Mouse (Mus musculus): ENCODE data around the gene Ptger1. TPM values are rescaled to one million over a fixed set of nuclear protein-coding genes. Genes with fewer than 3 reads are reported as not detected.
A peak's percentile ranks its signal among the peaks of the same experiment; 100 is the strongest.

The Ptger1 gene
- polyA plus RNA-seq, 2 experiments: 0.18 to 0.19 TPM

DNA sequence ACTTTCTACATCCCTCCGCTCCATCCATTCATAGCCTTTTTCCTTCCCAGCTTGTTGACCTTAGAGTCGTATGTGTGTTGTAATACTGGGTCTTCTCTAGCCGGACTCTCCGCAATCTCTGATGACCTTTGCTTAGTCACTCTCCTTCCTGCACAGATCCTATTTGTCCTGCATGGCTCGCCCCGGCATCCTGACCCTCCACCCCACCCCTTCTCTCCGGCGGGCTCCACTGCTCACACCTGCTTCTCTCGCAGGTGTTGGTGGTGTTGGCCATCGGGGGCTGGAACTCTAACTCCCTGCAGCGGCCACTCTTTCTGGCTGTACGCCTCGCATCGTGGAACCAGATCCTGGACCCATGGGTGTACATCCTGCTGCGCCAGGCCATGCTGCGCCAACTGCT lies 2.5 kb downstream of the Ptger1 start:
- no peaks in the 10 kb centered on the region for H3K9me3 ChIP-seq (ENCODE audit: control insufficient read depth, low read length)
- no peaks in the 10 kb centered on the region; a peak in 1 of 4 replicates for H3K4me1 ChIP-seq (replicated peaks; ENCODE audit: control insufficient read depth in 2 of 2, insufficient read depth in 2 of 2, low read length in 1 of 2)
- peak overlapping the region; percentile 55 for H3K4me2 ChIP-seq (ENCODE audit: low read depth)
- H3K27me3 ChIP-seq (ENCODE audit: control insufficient read depth, insufficient read depth, low read length): no peaks in the 10 kb centered on the region; the same call in 1 of the 2 replicates
- WGBS (ENCODE audit: insufficient replicate concordance): 77% methylated on average over 16 of the region's 16 CpGs
- ATAC-seq (ENCODE audit: insufficient read depth) (peak; percentile 18; the same call in 1 of the 2 replicates), DNase-seq (ENCODE audit: low read depth in 3 of 3, low spot score in 3 of 3) (no peak)
- H3K27ac ChIP-seq: no peak overlapping the region
- TF ChIP-seq CTCF (IDR thresholded peaks at IDR 0.05; ENCODE audit: low read depth) (no peak), EP300 (IDR thresholded peaks at IDR 0.05; ENCODE audit: low read depth) (no peak)
- H3K9ac ChIP-seq (replicated peaks): no peak overlapping the region
- no peaks in the 10 kb centered on the region; the same call in 1 of the 2 replicates for H3K36me3 ChIP-seq (replicated peaks; ENCODE audit: control insufficient read depth, insufficient read depth, low read depth)
- H3K4me3 ChIP-seq (ENCODE audit: insufficient read depth in 1 of 2, low read depth in 2 of 2, low read length in 2 of 2): no peak overlapping the region

DNA sequence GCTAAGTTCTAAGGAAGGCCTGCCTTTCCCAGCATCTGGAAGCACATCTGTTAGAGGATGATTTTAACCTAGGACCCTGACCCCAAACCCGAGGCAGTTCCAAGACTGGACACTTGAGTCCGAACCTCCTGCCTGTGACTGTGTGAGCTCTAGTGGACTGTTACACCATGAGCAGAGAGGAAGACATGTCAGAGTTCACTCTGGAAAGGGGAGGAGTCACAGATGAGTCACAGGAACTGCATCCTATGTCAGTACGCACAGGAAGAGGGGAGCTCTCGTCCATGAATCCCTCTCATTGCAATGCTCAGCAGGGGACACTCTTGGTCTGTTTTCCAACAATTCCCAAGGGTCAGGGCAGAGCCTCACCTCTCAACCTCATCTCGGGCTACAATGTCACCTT lies 6.5 kb downstream of the Ptger1 start:
- H3K4me2 ChIP-seq (ENCODE audit: low read depth): no peak overlapping the region
- no peaks in the 10 kb centered on the region; the same call in 1 of the 2 replicates for H3K36me3 ChIP-seq (replicated peaks; ENCODE audit: control insufficient read depth, insufficient read depth, low read depth)
- TF ChIP-seq EP300 (IDR thresholded peaks at IDR 0.05; ENCODE audit: low read depth) (no peak), CTCF (IDR thresholded peaks at IDR 0.05; ENCODE audit: low read depth) (no peak)

GRCm38 (mm10) chr8:83674497-83674896 lies 8.0 kb downstream of the Ptger1 start:
- ATAC-seq (ENCODE audit: insufficient read depth) (no peak), DNase-seq (ENCODE audit: low read depth in 3 of 3, low spot score in 3 of 3) (no peak)
- H3K9me3 ChIP-seq (ENCODE audit: control insufficient read depth, low read length): no peaks in the 10 kb centered on the region
- H3K36me3 ChIP-seq (replicated peaks; ENCODE audit: control insufficient read depth, insufficient read depth, low read depth): no peaks in the 10 kb centered on the region; the same call in 1 of the 2 replicates
- no peaks in the 10 kb centered on the region for H3K27me3 ChIP-seq (ENCODE audit: control insufficient read depth, insufficient read depth, low read length)
- H3K27ac ChIP-seq: no peak overlapping the region
- no peak overlapping the region for H3K4me3 ChIP-seq (ENCODE audit: insufficient read depth in 1 of 2, low read depth in 2 of 2, low read length in 2 of 2)
- H3K9ac ChIP-seq (replicated peaks): no peak overlapping the region
- no peaks in the 10 kb centered on the region for H3K4me1 ChIP-seq (replicated peaks; ENCODE audit: control insufficient read depth in 2 of 2, insufficient read depth in 2 of 2, low read length in 1 of 2)
- no peak overlapping the region for H3K4me2 ChIP-seq (ENCODE audit: low read depth)
- TF ChIP-seq EP300 (IDR thresholded peaks at IDR 0.05; ENCODE audit: low read depth) (no peak), CTCF (IDR thresholded peaks at IDR 0.05; ENCODE audit: low read depth) (no peak)
- 80% methylated on average over 5 of the region's 5 CpGs for WGBS (ENCODE audit: insufficient replicate concordance)

More for the DNA sequence above, 6.5 kb downstream of the Ptger1 start:
- H3K27ac ChIP-seq: no peak overlapping the region
- H3K4me1 ChIP-seq (replicated peaks; ENCODE audit: control insufficient read depth in 2 of 2, insufficient read depth in 2 of 2, low read length in 1 of 2): no peaks in the 10 kb centered on the region; a peak in 1 of 4 replicates
- DNase-seq (ENCODE audit: low read depth in 3 of 3, low spot score in 3 of 3) (no peak), ATAC-seq (ENCODE audit: insufficient read depth) (no peak)
- H3K4me3 ChIP-seq (ENCODE audit: insufficient read depth in 1 of 2, low read depth in 2 of 2, low read length in 2 of 2): no peak overlapping the region
- H3K9me3 ChIP-seq (ENCODE audit: control insufficient read depth, low read length): no peaks in the 10 kb centered on the region
- WGBS (ENCODE audit: insufficient replicate concordance): 70% methylated on average over 5 of the region's 5 CpGs
- H3K9ac ChIP-seq (replicated peaks): no peak overlapping the region
- no peaks in the 10 kb centered on the region; the same call in 1 of the 2 replicates for H3K27me3 ChIP-seq (ENCODE audit: control insufficient read depth, insufficient read depth, low read length)

DNA sequence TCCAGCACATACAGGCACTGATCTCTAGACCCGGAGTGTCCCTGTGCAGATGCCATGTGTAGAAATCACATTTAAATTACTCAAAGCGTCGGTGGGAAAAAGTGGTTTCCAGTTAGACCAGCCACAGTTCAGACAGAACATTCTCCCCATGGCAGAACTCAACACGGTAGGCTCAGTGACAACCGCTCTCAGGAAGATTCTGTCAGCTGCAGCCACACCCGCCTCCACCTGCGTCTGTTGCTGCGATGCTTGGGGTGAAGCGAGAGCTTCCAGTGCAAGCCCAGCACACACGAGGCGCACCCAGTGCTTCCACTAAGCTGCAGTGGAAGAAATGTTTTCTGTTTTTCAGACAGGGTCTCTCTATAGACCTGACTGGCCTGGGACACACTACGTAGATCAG lies 13.4 kb downstream of the Ptger1 start:
- Histone ChIP-seq H3K9me3 (ENCODE audit: control insufficient read depth, low read length) (no peaks in the 10 kb centered on the region), H3K27me3 (ENCODE audit: control insufficient read depth, insufficient read depth, low read length) (no peaks in the 10 kb centered on the region), H3K27ac (no peak overlapping the region), H3K4me1 (replicated peaks; ENCODE audit: control insufficient read depth in 2 of 2, insufficient read depth in 2 of 2, low read length in 1 of 2) (peaks cover 0 to 4% of the 10 kb centered on the region in 2 experiments; a peak in 2 of 4 replicates), H3K4me3 (ENCODE audit: insufficient read depth in 1 of 2, low read depth in 2 of 2, low read length in 2 of 2) (no peak overlapping the region), H3K9ac (replicated peaks) (no peak overlapping the region), H3K36me3 (replicated peaks; ENCODE audit: control insufficient read depth, insufficient read depth, low read depth) (no peaks in the 10 kb centered on the region), H3K4me2 (ENCODE audit: low read depth) (no peak overlapping the region)
- ATAC-seq (ENCODE audit: insufficient read depth): no peak
- WGBS (ENCODE audit: insufficient replicate concordance): 73% methylated on average over 12 of the region's 12 CpGs
- TF ChIP-seq CTCF (IDR thresholded peaks at IDR 0.05; ENCODE audit: low read depth): no peak
- no peak for TF ChIP-seq EP300 (IDR thresholded peaks at IDR 0.05; ENCODE audit: low read depth)
- DNase-seq (ENCODE audit: low read depth in 3 of 3, low spot score in 3 of 3): no peak

- Histone ChIP-seq H3K4me2 (ENCODE audit: low read depth) (no peak overlapping the region), H3K27ac (no peak overlapping the region), H3K27me3 (ENCODE audit: control insufficient read depth, insufficient read depth, low read length) (no peaks in the 10 kb centered on the region), H3K36me3 (replicated peaks; ENCODE audit: control insufficient read depth, insufficient read depth, low read depth) (no peaks in the 10 kb centered on the region), H3K9ac (replicated peaks) (no peak overlapping the region), H3K4me3 (ENCODE audit: insufficient read depth in 1 of 2, low read depth in 2 of 2, low read length in 2 of 2) (no peak overlapping the region), H3K4me1 (replicated peaks; ENCODE audit: control insufficient read depth in 2 of 2, insufficient read depth in 2 of 2, low read length in 1 of 2) (peaks cover 0 to 4% of the 10 kb centered on the region in 2 experiments; a peak in 2 of 4 replicates), H3K9me3 (ENCODE audit: control insufficient read depth, low read length) (no peaks in the 10 kb centered on the region)
- ATAC-seq (ENCODE audit: insufficient read depth): no peak
- TF ChIP-seq CTCF (IDR thresholded peaks at IDR 0.05; ENCODE audit: low read depth) (no peak), EP300 (IDR thresholded peaks at IDR 0.05; ENCODE audit: low read depth) (no peak)
- WGBS (ENCODE audit: insufficient replicate concordance): 76% methylated on average over 5 of the region's 5 CpGs
- DNase-seq (ENCODE audit: low read depth in 3 of 3, low spot score in 3 of 3): no peak
Observed at GRCm38 (mm10) chr8:83680603-83681002, 14.1 kb downstream of the Ptger1 start.
